Mouse (Mus musculus) stomach, postnatal 0 days (tissue): ENCODE measurements at regions not wholly inside any gene's neighbourhood (a gene's known extent, or its start where the extent isn't known, plus 50 kb on each side); places are given as distances from the start of the nearest gene placed in this dataset.

Experiments
- ATAC-seq: fragments of 200-750 bp; cut with Nextera tagmentation; 2 replicates; pipeline ENCODE4 v1.8.0; 2017; ENCODE audit not compliant: low FRiP score, low TSS enrichment
- DNase-seq: peaks from one replicate; pipeline ENCODE4 v3.0.0-alpha.2; 2016; ENCODE audit warnings: low spot score
- H3K27ac ChIP-seq: fragments of 300-500 bp; sonication (generic); replicated peaks from 2 replicates; pipeline ENCODE4 v1.5.1; 2014; ENCODE audit warnings: mild to moderate bottlenecking, control low read depth
- H3K27me3 ChIP-seq: fragments of 300-500 bp; sonication (generic); 2 replicates; pipeline ENCODE4 v1.6.1; 2014; ENCODE audit warnings: low read length; ENCODE audit not compliant: control insufficient read depth, insufficient read depth
- H3K36me3 ChIP-seq: fragments of 300-500 bp; sonication (generic); 2 replicates; pipeline ENCODE4 v1.6.1; 2014; ENCODE audit warnings: low read length, mixed read lengths; ENCODE audit not compliant: control insufficient read depth, insufficient read depth
- H3K4me1 ChIP-seq: fragments of 300-500 bp; sonication (generic); replicated peaks from 2 replicates; pipeline ENCODE4 v1.6.1; 2014; ENCODE audit warnings: antibody characterized with exemption; ENCODE audit not compliant: control insufficient read depth, insufficient read depth
- H3K4me2 ChIP-seq: fragments of 300-500 bp; sonication (generic); replicated peaks from 2 replicates; pipeline ENCODE4 v1.6.1; 2014; ENCODE audit warnings: low read depth, mild to moderate bottlenecking, control low read depth, moderate library complexity
- H3K4me3 ChIP-seq: fragments of 300-500 bp; sonication (generic); 2 replicates; pipeline ENCODE4 v1.5.1; 2014; ENCODE audit warnings: low read depth, low read length, control low read depth
- H3K9ac ChIP-seq: fragments of 300-500 bp; sonication (generic); 2 replicates; pipeline ENCODE4 v1.6.1; 2014; ENCODE audit warnings: mild to moderate bottlenecking, low read length, control low read depth, mixed read lengths
- H3K9me3 ChIP-seq: fragments of 300-500 bp; sonication (generic); 2 replicates; pipeline ENCODE4 v1.6.1; 2016; ENCODE audit warnings: low read length; ENCODE audit not compliant: control insufficient read depth
- CTCF ChIP-seq: IDR thresholded peaks from 2 replicates; pipeline ENCODE4 v1.5.1; 2016; ENCODE audit warnings: antibody characterized with exemption, low read depth, mild to moderate bottlenecking, moderate library complexity
- EP300 ChIP-seq: optimal IDR thresholded peaks from 2 replicates; pipeline ENCODE3; 2016; ENCODE audit warnings: antibody characterized with exemption
- WGBS: fragments of 180-500 bp; shearing (Covaris S2); extraction: QIAGEN DNeasy Blood & Tissue Kit; methylation state at CpG from one replicate; pipeline ENCODE4 v1.1.7; 2014; 5-methylcytosine and 5-hydroxymethylcytosine counted together

GRCm38 (mm10) chr3:41326211-41327104 lies 229.1 kb upstream of the Jade1 start:
- Histone ChIP-seq H3K27ac (no peak overlapping the region), H3K4me1 (no peaks in the 10 kb centered on the region), H3K27me3 (no peaks in the 10 kb centered on the region), H3K36me3 (no peaks in the 10 kb centered on the region), H3K9me3 (no peaks in the 10 kb centered on the region), H3K9ac (no peak overlapping the region), H3K4me3 (no peak overlapping the region), H3K4me2 (no peak overlapping the region)
- ATAC-seq (no peak), DNase-seq (no peak)
- TF ChIP-seq CTCF (no peak), EP300 (no peak)
- WGBS = 68% methylated on average over 12 of the region's 12 CpGs

GRCm38 (mm10) chr3:41321808-41322207 lies 233.7 kb upstream of the Jade1 start:
- H3K36me3 ChIP-seq = no peaks in the 10 kb centered on the region
- no peaks in the 10 kb centered on the region for H3K9me3 ChIP-seq
- no peaks in the 10 kb centered on the region for H3K27me3 ChIP-seq
- WGBS = 71% methylated on average over 1 of the region's 1 CpGs
- H3K4me1 ChIP-seq = no peaks in the 10 kb centered on the region
- H3K9ac ChIP-seq = no peak overlapping the region
- DNase-seq (no peak), ATAC-seq (no peak)
- H3K27ac ChIP-seq = no peak overlapping the region
- TF ChIP-seq EP300 = no peak
- no peak for TF ChIP-seq CTCF
- no peak overlapping the region for H3K4me3 ChIP-seq
- no peak overlapping the region for H3K4me2 ChIP-seq

GRCm38 (mm10) chr3:41319214-41319856 lies 236.2 kb upstream of the Jade1 start:
- DNase-seq (no peak), ATAC-seq (no peak)
- Histone ChIP-seq H3K27me3 (no peaks in the 10 kb centered on the region), H3K9me3 (no peaks in the 10 kb centered on the region), H3K36me3 (no peaks in the 10 kb centered on the region), H3K4me3 (no peak overlapping the region), H3K27ac (no peak overlapping the region), H3K4me2 (no peak overlapping the region), H3K4me1 (no peaks in the 10 kb centered on the region), H3K9ac (no peak overlapping the region)
- no peak for TF ChIP-seq EP300
- TF ChIP-seq CTCF = no peak
- 62% methylated on average over 5 of the region's 5 CpGs for WGBS

- Histone ChIP-seq H3K4me1 (no peaks in the 10 kb centered on the region), H3K27me3 (no peaks in the 10 kb centered on the region), H3K4me3 (no peak overlapping the region), H3K4me2 (no peak overlapping the region), H3K36me3 (no peaks in the 10 kb centered on the region), H3K9ac (no peak overlapping the region), H3K27ac (no peak overlapping the region), H3K9me3 (no peaks in the 10 kb centered on the region)
- no peak for DNase-seq
- peak; percentile 71; the same call in 1 of the 2 replicates for ATAC-seq
- no peak for TF ChIP-seq CTCF
- TF ChIP-seq EP300 = no peak
- 62% methylated on average over 12 of the region's 12 CpGs for WGBS
Measured at GRCm38 (mm10) chr3:41318232-41319131, 235.6 kb upstream of the Pgrmc2 start.

- no peak for DNase-seq
- H3K9ac ChIP-seq = no peak overlapping the region
- no peaks in the 10 kb centered on the region for H3K9me3 ChIP-seq
- WGBS = 43% methylated on average over 4 of the region's 4 CpGs
- no peak for TF ChIP-seq CTCF
- TF ChIP-seq EP300 = no peak
- H3K27me3 ChIP-seq = no peaks in the 10 kb centered on the region
- no peak overlapping the region for H3K27ac ChIP-seq
- no peaks in the 10 kb centered on the region for H3K4me1 ChIP-seq
- no peak overlapping the region for H3K4me3 ChIP-seq
- no peak for ATAC-seq
- H3K36me3 ChIP-seq = no peaks in the 10 kb centered on the region
- no peak overlapping the region for H3K4me2 ChIP-seq
Measured at GRCm38 (mm10) chr3:41317170-41317569, 234.3 kb upstream of the Pgrmc2 start.
